Mouse (Mus musculus): Measurements from ENCODE around the gene Cop1. TPM values are rescaled to one million over a fixed set of nuclear protein-coding genes. Genes with fewer than 3 reads are reported as not detected.

The Cop1 gene
- polyA plus RNA-seq, 1 experiment from 2014 or later = 96.1 TPM

DNA sequence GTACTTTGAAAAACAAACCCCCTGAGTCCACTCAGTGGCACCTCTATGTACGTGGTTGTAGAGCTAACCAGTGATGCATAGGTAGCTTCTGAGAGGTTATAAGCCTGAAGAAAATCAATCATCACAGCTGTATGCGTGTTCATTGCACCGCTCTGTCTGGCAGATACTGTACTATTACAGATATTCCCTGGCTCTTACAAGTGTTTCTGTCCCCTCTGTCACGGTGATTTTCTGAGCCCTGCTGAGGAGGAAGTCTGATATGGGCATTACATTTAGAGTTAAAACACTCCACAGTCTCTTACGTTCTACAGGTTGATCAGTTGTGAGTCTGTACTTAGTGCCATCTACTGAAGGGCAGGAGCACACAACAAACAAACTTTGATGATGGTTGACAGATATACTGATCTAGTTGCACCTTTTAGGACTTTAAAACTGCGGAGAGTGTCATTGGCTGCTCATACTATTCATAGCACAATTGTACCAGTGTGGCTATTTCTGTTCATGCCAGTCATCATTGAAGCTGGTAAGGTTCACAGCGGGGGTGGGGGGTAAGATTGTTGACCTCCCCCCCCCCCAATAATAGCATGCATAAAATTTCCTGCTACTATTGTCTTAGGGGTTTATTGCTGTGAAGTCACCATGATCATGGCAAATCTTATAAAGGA, 69.4 kb downstream of the Cop1 start:
- Histone ChIP-seq H3K27me3 (no peaks in the 10 kb centered on the region), H3K4me1 (replicated peaks) (no peaks in the 10 kb centered on the region), H3K9me3 (no peaks in the 10 kb centered on the region), H3K9ac (no peak overlapping the region), H3K36me3 (no peaks in the 10 kb centered on the region), H3K4me2 (no peak overlapping the region), H3K27ac (replicated peaks) (no peak overlapping the region), H3K4me3 (no peak overlapping the region)
- no peak for ATAC-seq (ENCODE audit: low FRiP score, low read depth)
- 93% methylated on average over 7 of the region's 7 CpGs for WGBS

GRCm38 (mm10) chr1:159313625-159314024, 81.5 kb downstream of the Cop1 start:
- Histone ChIP-seq H3K4me2 (no peak overlapping the region), H3K4me3 (no peak overlapping the region), H3K36me3 (0 out of 2 replicates have a peak, but pooled peaks cover 3% of the 10 kb centered on the region), H3K9me3 (no peaks in the 10 kb centered on the region), H3K27ac (replicated peaks) (no peak overlapping the region), H3K27me3 (no peaks in the 10 kb centered on the region), H3K4me1 (replicated peaks) (no peaks in the 10 kb centered on the region), H3K9ac (no peak overlapping the region)
- ATAC-seq (ENCODE audit: low FRiP score, low read depth) = no peak
- WGBS = 84% methylated on average over 2 of the region's 2 CpGs

- no peak overlapping the region for H3K27ac ChIP-seq (replicated peaks)
- H3K9ac ChIP-seq = no peak overlapping the region
- no peak overlapping the region for H3K4me3 ChIP-seq
- H3K4me2 ChIP-seq = no peak overlapping the region
- H3K27me3 ChIP-seq = no peaks in the 10 kb centered on the region
- H3K36me3 ChIP-seq = no peaks in the 10 kb centered on the region
- ATAC-seq (ENCODE audit: low FRiP score, low read depth) = no peak
- no peaks in the 10 kb centered on the region for H3K4me1 ChIP-seq (replicated peaks)
- 93% methylated on average over 1 of the region's 1 CpGs for WGBS
- no peaks in the 10 kb centered on the region for H3K9me3 ChIP-seq
Measured at GRCm38 (mm10) chr1:159322586-159322985, 90.5 kb downstream of the Cop1 start.

GRCm38 (mm10) chr1:159331008-159331407, 98.9 kb downstream of the Cop1 start:
- H3K4me1 ChIP-seq (replicated peaks) = no peaks in the 10 kb centered on the region
- peaks cover 18% of the 10 kb centered on the region for H3K36me3 ChIP-seq
- no peak overlapping the region for H3K4me2 ChIP-seq
- no peak overlapping the region for H3K4me3 ChIP-seq
- no peak overlapping the region for H3K27ac ChIP-seq (replicated peaks)
- no peaks in the 10 kb centered on the region for H3K27me3 ChIP-seq
- no peak for ATAC-seq (ENCODE audit: low FRiP score, low read depth)
- WGBS = 59% methylated on average over 4 of the region's 4 CpGs
- no peaks in the 10 kb centered on the region for H3K9me3 ChIP-seq
- no peak overlapping the region for H3K9ac ChIP-seq

- Histone ChIP-seq H3K9ac (no peak overlapping the region), H3K36me3 (peaks cover 13% of the 10 kb centered on the region), H3K4me3 (no peak overlapping the region), H3K9me3 (no peaks in the 10 kb centered on the region), H3K4me2 (no peak overlapping the region), H3K27me3 (no peaks in the 10 kb centered on the region), H3K4me1 (replicated peaks) (no peaks in the 10 kb centered on the region), H3K27ac (replicated peaks) (no peak overlapping the region)
- WGBS = 73% methylated on average over 4 of the region's 4 CpGs
- no peak for ATAC-seq (ENCODE audit: low FRiP score, low read depth)
Measured at GRCm38 (mm10) chr1:159334157-159334556, 102.0 kb downstream of the Cop1 start.

- Histone ChIP-seq H3K4me2 (no peak overlapping the region), H3K9me3 (no peaks in the 10 kb centered on the region), H3K4me3 (no peak overlapping the region), H3K27me3 (no peaks in the 10 kb centered on the region), H3K36me3 (peaks cover 26% of the 10 kb centered on the region), H3K27ac (replicated peaks) (no peak overlapping the region), H3K9ac (no peak overlapping the region), H3K4me1 (replicated peaks) (no peaks in the 10 kb centered on the region)
- no peak for ATAC-seq (ENCODE audit: low FRiP score, low read depth)
- WGBS = 76% methylated on average over 2 of the region's 2 CpGs
Measured at GRCm38 (mm10) chr1:159342355-159342754, 110.2 kb downstream of the Cop1 start.

GRCm38 (mm10) chr1:159355027-159355570, 123.0 kb downstream of the Cop1 start:
- 98% methylated on average over 1 of the region's 1 CpGs for WGBS
- Histone ChIP-seq H3K27me3 (no peaks in the 10 kb centered on the region), H3K27ac (replicated peaks) (no peak overlapping the region), H3K9ac (no peak overlapping the region), H3K9me3 (0 out of 2 replicates have a peak, but pooled peaks cover 2% of the 10 kb centered on the region), H3K36me3 (peaks cover 37% of the 10 kb centered on the region; the same call in 1 of the 2 replicates), H3K4me1 (replicated peaks) (no peaks in the 10 kb centered on the region), H3K4me2 (no peak overlapping the region), H3K4me3 (no peak overlapping the region)
- no peak for ATAC-seq (ENCODE audit: low FRiP score, low read depth)

- no peak overlapping the region for H3K9ac ChIP-seq
- WGBS = 66% methylated on average over 5 of the region's 5 CpGs
- H3K4me2 ChIP-seq = no peak overlapping the region
- H3K4me1 ChIP-seq (replicated peaks) = no peaks in the 10 kb centered on the region
- H3K27ac ChIP-seq (replicated peaks) = no peak overlapping the region
- H3K27me3 ChIP-seq = no peaks in the 10 kb centered on the region
- no peak for ATAC-seq (ENCODE audit: low FRiP score, low read depth)
- H3K9me3 ChIP-seq = 0 out of 2 replicates have a peak, but pooled peaks cover 4% of the 10 kb centered on the region
- H3K36me3 ChIP-seq = peaks cover 12% of the 10 kb centered on the region; the same call in 1 of the 2 replicates
- H3K4me3 ChIP-seq = no peak overlapping the region
Measured at GRCm38 (mm10) chr1:159358713-159359112, 126.6 kb downstream of the Cop1 start.

DNA sequence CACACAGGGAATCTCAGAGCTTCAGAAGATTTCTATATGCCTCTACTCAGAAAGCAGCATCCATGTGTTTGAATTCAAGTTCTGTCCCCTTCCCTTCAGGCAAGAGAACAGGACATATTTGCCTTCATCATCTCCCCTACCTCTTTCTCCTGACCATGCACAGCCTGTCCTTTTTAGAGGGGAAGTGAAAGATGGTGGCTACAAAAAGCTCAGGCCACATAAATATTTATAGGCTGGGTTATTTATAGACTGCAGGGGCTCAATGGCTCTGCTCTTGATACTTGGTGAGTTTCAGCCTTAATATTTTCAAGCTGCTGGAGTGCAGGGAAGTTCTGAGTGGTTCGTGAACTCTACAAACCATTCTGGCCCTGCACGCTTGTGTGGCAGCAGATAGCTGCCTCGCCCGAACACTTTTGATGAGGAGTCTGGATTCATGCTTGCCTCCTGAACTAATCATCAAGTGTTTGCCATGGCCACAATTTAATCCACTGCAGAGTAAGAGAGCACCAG, 139.8 kb downstream of the Cop1 start:
- Histone ChIP-seq H3K36me3 (no peaks in the 10 kb centered on the region), H3K4me1 (replicated peaks) (no peaks in the 10 kb centered on the region), H3K27ac (replicated peaks) (no peak overlapping the region), H3K4me3 (no peak overlapping the region), H3K9ac (no peak overlapping the region), H3K27me3 (no peaks in the 10 kb centered on the region), H3K9me3 (no peaks in the 10 kb centered on the region), H3K4me2 (no peak overlapping the region)
- WGBS = 93% methylated on average over 4 of the region's 4 CpGs
- ATAC-seq (ENCODE audit: low FRiP score, low read depth) = no peak

GRCm38 (mm10) chr1:159382218-159382617, 150.1 kb downstream of the Cop1 start:
- no peak for ATAC-seq (ENCODE audit: low FRiP score, low read depth)
- WGBS = 33% methylated on average over 1 of the region's 1 CpGs
- no peak overlapping the region for H3K27ac ChIP-seq (replicated peaks)

DNA sequence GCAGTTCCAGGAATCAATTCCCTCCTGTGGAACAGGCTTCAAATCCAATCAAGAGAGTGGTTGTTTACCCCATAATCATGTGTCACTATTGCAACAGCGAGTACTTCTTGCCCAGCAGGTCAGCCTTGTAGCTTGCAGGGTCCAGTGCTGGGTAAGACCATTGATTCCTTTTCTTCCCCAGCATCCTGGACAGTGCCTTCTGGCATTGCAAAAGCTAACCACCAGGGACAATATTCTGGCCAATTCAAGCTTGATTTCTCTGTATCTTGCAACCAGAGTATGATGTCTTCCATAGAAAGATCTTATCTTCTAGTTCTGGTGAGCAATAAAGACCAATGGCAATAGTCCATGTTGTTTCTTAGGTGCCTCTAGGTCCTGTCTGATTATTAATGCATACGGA, 150.8 kb downstream of the Cop1 start:
- H3K27me3 ChIP-seq = no peaks in the 10 kb centered on the region
- ATAC-seq (ENCODE audit: low FRiP score, low read depth) = no peak

More at GRCm38 (mm10) chr1:159382218-159382617, 150.1 kb downstream of the Cop1 start:
- no peaks in the 10 kb centered on the region for H3K27me3 ChIP-seq
- no peak overlapping the region for H3K4me2 ChIP-seq
- H3K36me3 ChIP-seq = no peaks in the 10 kb centered on the region
- H3K4me3 ChIP-seq = no peak overlapping the region
- no peak overlapping the region for H3K9ac ChIP-seq
- H3K4me1 ChIP-seq (replicated peaks) = no peaks in the 10 kb centered on the region
- no peaks in the 10 kb centered on the region for H3K9me3 ChIP-seq

GRCm38 (mm10) chr1:159386458-159386857, 154.3 kb downstream of the Cop1 start:
- H3K9ac ChIP-seq = no peak overlapping the region
- no peak for ATAC-seq (ENCODE audit: low FRiP score, low read depth)
- H3K27ac ChIP-seq (replicated peaks) = no peak overlapping the region
- H3K4me2 ChIP-seq = no peak overlapping the region
- WGBS = 52% methylated on average over 5 of the region's 5 CpGs
- no peaks in the 10 kb centered on the region for H3K9me3 ChIP-seq
- H3K4me3 ChIP-seq = no peak overlapping the region
- H3K36me3 ChIP-seq = no peaks in the 10 kb centered on the region
- no peaks in the 10 kb centered on the region for H3K27me3 ChIP-seq
- 0 out of 2 replicates have a peak, but pooled peaks cover 5% of the 10 kb centered on the region for H3K4me1 ChIP-seq (replicated peaks)

More for the DNA sequence above, 150.8 kb downstream of the Cop1 start:
- H3K27ac ChIP-seq (replicated peaks) = no peak overlapping the region
- no peaks in the 10 kb centered on the region for H3K9me3 ChIP-seq
- no peak overlapping the region for H3K9ac ChIP-seq
- no peaks in the 10 kb centered on the region for H3K36me3 ChIP-seq
- H3K4me3 ChIP-seq = no peak overlapping the region
- WGBS = 85% methylated on average over 2 of the region's 2 CpGs
- no peaks in the 10 kb centered on the region for H3K4me1 ChIP-seq (replicated peaks)
- H3K4me2 ChIP-seq = no peak overlapping the region

All from hindbrain, embryonic 15.5 days (tissue).